Mouse (Mus musculus) liver, embryonic 14.5 days (tissue): Measurements from ENCODE around the gene Gldc.

ENCODE experiments used
- CTCF ChIP-seq: IDR thresholded peaks from 2 replicates; pipeline ENCODE4 v1.5.1; 2016; ENCODE audit warnings: antibody characterized with exemption, low read depth, control low read depth
- EP300 ChIP-seq: IDR thresholded peaks from 2 replicates; pipeline ENCODE4 v1.6.1; 2016; ENCODE audit warnings: antibody characterized with exemption, low read depth

DNA sequence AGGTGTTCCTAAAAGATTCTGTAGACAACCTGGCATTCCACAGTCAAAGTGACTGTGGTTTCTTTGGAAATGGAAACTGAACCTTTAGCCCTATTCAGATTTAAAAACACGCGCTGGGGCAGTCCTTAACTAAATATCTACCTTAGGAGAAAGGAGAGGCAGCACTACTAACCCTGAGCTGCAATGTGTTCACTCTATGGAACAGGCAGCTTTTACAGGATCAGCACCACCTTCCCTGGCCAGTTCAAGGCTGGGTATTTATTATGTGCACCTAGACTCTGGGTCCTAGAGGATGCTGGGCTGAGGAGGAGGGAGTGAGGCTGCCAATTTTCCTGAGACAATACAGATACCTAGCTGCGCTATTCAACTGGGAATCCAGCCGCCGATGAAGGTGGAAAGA is 59.6 kb downstream of the Gldc start:
- no peak for TF ChIP-seq EP300
- TF ChIP-seq CTCF: no peak
